Mouse (Mus musculus): ENCODE measurements around the gene Eif5a. TPM values are rescaled to one million over a fixed set of nuclear protein-coding genes. Genes with fewer than 3 reads are reported as not detected.
"Not testable (repeated sequence)": the region's sequence is repeated elsewhere in the genome, so short reads cannot be mapped to it uniquely, and the experiment has no call there.

Eif5a gene
- polyA plus RNA-seq, 1 experiment from 2014 or later = 1,451 TPM

DNA sequence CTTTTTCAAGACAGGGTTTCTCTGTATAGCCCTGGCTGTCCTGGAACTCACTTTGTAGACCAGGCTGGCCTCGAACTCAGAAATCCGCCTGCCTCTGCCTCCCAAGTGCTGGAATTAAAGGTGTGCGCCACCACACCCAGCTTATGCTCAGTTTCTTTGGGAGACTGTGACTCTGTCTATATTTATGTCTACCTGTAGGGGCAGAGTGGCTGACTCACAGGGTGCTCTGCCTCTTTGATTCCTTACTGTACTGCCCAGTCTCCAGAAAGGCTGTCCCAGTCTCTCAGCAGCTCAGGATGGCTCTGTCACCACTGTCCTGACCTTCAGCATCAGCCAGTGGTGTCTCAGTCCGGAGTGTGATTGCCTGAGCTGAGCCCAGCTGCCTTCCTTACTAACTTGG, 33.9 kb upstream of the Eif5a start:
- not testable (repeated sequence) for H3K9ac ChIP-seq; H3K4me2 ChIP-seq (replicated peaks); ATAC-seq (ENCODE audit: low FRiP score, low read depth); H3K4me1 ChIP-seq; H3K9me3 ChIP-seq; H3K36me3 ChIP-seq; H3K27me3 ChIP-seq (replicated peaks); H3K4me3 ChIP-seq; H3K27ac ChIP-seq
- 81% methylated on average over 4 of the region's 4 CpGs for WGBS

DNA sequence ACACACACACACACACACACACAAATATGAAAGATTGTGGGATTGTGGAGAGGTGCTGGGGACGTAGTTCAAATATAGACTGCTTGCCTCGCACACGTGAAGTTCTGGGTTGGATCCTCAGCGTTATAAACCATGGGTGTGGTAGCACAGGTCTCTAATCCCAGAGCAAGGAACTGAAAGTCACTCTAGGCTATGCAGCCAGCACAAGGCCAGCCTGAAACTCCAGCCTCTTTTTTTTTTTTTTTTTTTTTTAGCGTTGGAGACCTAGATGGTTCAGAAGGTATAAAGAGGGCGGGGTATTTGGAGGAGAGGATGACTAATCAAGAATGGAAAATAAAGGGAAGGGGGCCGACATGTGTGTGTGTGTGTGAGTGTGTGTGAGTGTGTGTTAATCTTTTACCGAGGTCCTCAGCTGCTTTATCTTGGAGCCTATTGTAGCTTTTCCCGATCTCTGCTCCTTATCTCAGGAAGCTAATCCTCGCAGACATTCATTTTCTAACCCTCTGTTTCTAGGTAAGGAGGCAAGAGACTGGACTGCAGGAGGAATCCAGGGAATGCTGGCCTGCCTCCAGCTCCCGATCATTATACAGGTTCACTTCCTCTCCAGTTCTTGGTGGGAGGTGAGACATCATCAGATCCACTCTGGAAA, 31.6 kb upstream of the Eif5a start:
- Histone ChIP-seq H3K9ac (no peak overlapping the region), H3K36me3 (no peaks in the 10 kb centered on the region), H3K4me2 (replicated peaks) (no peak overlapping the region), H3K4me1 (0 out of 2 replicates have a peak, but pooled peaks cover 2% of the 10 kb centered on the region), H3K27me3 (replicated peaks) (peaks cover 7% of the 10 kb centered on the region; the same call in 1 of the 2 replicates), H3K27ac (no peak overlapping the region), H3K4me3 (no peak overlapping the region), H3K9me3 (no peaks in the 10 kb centered on the region)
- ATAC-seq (ENCODE audit: low FRiP score, low read depth) = no peak
- WGBS = 75% methylated on average over 11 of the region's 11 CpGs

DNA sequence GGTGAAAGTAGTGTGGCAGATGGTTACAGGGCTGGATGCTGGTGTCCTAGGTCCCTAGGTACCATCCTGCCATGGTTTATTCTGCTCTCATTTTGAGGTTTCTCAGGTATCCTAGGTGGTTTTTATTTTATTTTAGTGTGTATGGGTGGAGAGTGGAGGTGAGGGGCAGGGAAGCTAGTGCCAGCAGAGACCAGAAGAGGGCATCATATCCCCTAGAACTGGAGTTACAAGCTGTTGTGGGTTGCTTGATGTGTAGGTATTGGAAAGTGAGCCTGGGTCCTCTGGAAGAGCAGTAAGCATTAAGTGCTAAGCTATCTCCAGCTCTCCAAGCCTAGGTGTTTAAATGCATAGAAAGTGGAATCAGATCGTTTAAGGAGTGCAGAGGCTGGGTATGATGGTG, 30.5 kb upstream of the Eif5a start:
- no peaks in the 10 kb centered on the region for H3K9me3 ChIP-seq
- no peak overlapping the region for H3K27ac ChIP-seq
- peaks cover 6% of the 10 kb centered on the region for H3K4me1 ChIP-seq
- WGBS = 43% methylated on average over 1 of the region's 1 CpGs
- peaks cover 7% of the 10 kb centered on the region; the same call in 1 of the 2 replicates for H3K27me3 ChIP-seq (replicated peaks)
- no peak overlapping the region for H3K4me2 ChIP-seq (replicated peaks)
- H3K4me3 ChIP-seq = no peak overlapping the region
- H3K9ac ChIP-seq = no peak overlapping the region
- ATAC-seq (ENCODE audit: low FRiP score, low read depth) = no peak
- no peaks in the 10 kb centered on the region for H3K36me3 ChIP-seq

DNA sequence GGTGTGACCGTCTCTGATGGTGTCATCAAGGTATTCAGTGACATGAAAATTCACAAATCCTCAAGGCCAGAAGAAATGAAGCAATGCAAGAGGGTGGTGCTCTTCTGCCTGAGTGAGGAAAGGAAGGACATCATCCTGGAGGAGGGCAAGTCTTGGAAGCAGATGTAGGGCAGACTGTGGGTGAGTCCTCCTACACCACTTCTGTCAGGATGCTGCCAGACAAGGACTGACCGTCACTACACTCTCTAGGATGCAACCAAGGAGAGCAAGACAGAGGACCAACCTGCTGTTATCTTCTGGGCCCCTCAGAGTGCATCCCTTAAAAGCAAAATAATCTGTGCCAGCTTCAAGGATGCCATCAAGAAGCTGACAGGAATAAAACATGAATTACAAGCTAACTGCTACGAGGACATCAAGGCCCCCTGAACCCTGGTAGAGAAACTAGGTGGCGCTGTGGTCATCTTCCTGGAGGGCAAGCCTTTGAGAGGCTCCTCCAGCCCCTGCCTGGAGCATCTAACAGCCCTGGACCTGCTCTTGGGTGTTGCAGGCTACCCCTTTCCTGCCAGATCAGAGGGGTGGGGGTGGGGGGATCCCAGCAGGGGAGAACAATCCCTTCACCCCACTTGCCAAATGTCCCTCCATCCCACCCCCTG, 29.2 kb upstream of the Eif5a start:
- Histone ChIP-seq H3K4me2 (replicated peaks) (no peak overlapping the region), H3K9me3 (no peaks in the 10 kb centered on the region), H3K27me3 (replicated peaks) (peaks cover 7% of the 10 kb centered on the region; the same call in 1 of the 2 replicates), H3K27ac (no peak overlapping the region), H3K4me3 (no peak overlapping the region), H3K9ac (no peak overlapping the region), H3K36me3 (no peaks in the 10 kb centered on the region), H3K4me1 (peaks cover 9% of the 10 kb centered on the region)
- WGBS = 47% methylated on average over 4 of the region's 4 CpGs
- no peak for ATAC-seq (ENCODE audit: low FRiP score, low read depth)

DNA sequence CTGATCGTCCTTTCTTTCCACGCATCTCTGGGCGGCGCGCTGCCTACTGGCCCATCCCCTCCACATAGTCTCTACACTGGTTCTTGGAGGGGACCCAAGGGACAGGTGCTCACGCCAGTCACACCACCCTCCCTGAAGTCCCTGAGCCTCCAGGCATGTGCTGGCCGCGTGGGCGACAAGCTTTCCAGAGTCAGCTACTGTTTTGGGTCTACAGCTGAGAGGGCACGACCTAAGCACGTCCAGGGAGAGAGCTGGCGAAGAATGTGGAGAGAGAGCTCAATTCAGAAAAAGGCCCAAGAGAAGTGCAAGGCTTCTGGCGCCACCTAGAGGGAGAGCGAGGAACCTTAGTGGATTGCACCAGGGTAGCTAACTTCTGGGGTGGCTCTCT, 27.0 kb upstream of the Eif5a start:
- WGBS = under 1% methylated on average over 14 of the region's 14 CpGs
- peak overlapping the region; percentile 41 for H3K4me3 ChIP-seq
- no peaks in the 10 kb centered on the region for H3K9me3 ChIP-seq
- 0 out of 2 replicates have a peak, but pooled peaks cover 5% of the 10 kb centered on the region for H3K27me3 ChIP-seq (replicated peaks)
- peak overlapping the region; percentile 62 for H3K4me2 ChIP-seq (replicated peaks)
- ATAC-seq (ENCODE audit: low FRiP score, low read depth) = peak; percentile 48
- peaks cover 13% of the 10 kb centered on the region; the same call in 1 of the 2 replicates for H3K36me3 ChIP-seq
- H3K9ac ChIP-seq = peak overlapping the region; percentile 30
- H3K4me1 ChIP-seq = peaks cover 9% of the 10 kb centered on the region
- no peak overlapping the region for H3K27ac ChIP-seq

DNA sequence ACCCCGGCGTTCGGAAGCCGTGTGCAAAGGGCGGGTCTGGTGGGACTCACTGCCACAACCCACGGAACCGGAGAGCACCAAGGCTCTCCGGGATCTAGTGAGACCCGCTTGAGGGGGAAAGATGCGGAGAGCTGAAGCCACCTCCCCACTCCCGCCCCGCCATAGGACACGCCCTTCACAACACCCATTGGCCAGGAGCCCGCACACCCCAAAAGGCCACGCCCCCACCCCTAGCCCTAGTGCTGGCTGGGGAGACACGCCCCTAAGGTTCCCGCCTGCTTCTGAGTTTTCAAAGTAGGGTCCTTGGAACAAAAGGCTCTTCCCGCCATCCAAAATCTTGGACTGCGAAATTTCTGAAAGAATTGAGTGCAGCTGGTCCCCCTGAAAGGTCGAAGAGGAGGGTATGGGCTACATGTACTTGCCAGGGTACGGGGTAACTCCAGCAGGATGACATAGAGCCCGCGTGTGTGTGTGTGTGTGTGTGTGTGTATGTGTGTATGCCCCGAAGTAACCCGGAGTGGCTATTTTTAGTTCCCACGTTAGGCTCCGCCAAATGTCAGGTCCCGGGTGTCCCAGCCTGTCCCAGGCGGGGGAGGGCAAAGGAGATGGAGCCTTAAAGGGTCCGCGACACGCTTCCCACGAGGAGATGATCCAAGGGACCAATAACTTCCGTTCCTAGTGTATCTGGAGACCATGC, 26.5 kb upstream of the Eif5a start, which contains the start of gene Slc2a4:
TSS of gene Slc2a4 (minus strand) at position 123 of the 697 bp plus-strand sequence.
- peak within 1 kb of the TSS; percentile 42; the same call in 1 of the 2 replicates for H3K27ac ChIP-seq
- peaks cover 9% of the 10 kb centered on the region for H3K4me1 ChIP-seq
- H3K4me3 ChIP-seq = peak within 1 kb of the TSS; percentile 41
- peak within 1 kb of the TSS; percentile 62 for H3K4me2 ChIP-seq (replicated peaks)
- no peaks in the 10 kb centered on the region for H3K9me3 ChIP-seq
- peaks cover 13% of the 10 kb centered on the region; the same call in 1 of the 2 replicates for H3K36me3 ChIP-seq
- peak within 1 kb of the TSS; percentile 55 for H3K9ac ChIP-seq
- under 1% methylated on average over 33 of the region's 34 CpGs for WGBS
- 0 out of 2 replicates have a peak, but pooled peaks cover 5% of the 10 kb centered on the region for H3K27me3 ChIP-seq (replicated peaks)
- peak; percentile 92 for ATAC-seq (ENCODE audit: low FRiP score, low read depth)

DNA sequence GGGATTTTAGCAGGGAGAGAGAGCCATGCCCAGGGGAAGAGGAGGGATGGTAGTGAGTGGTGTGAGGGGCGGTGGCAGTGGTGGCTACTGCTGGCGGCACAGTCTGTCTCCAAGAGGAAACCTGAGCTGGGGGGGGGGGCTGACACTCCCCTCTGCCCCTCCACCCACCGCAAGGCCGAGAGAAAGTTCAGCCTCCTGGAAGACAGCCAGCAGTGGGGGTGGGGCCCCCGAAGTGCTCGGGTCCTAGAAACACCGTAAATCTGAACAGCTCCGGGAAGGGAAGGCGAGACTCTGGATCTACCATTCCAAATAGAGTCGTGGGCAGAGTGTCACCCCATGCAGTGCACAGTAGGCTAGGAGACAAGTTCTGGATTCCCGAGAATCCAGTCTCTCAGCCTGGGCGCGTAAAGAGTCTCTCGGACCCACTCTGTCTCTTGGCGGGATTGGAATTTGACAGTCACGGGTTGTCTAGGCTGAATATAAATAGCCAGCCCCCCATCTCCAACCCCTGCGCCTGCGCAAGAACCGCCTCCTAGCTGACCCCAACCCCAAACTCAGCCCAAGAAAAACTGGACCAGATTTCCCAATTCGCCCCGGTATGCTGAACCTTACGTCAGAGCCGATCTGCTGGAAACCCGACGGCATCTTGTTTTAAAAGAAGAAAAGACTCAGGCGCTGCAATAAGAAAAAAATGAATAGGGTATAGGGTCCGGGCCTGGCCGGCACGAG, 25.7 kb upstream of the Eif5a start:
- Histone ChIP-seq H3K9me3 (no peaks in the 10 kb centered on the region), H3K36me3 (peaks cover 13% of the 10 kb centered on the region; the same call in 1 of the 2 replicates), H3K4me1 (peaks cover 9% of the 10 kb centered on the region), H3K27me3 (replicated peaks) (0 out of 2 replicates have a peak, but pooled peaks cover 5% of the 10 kb centered on the region), H3K27ac (peak overlapping the region; percentile 42; the same call in 1 of the 2 replicates), H3K9ac (peak overlapping the region; percentile 55), H3K4me2 (replicated peaks) (peak overlapping the region; percentile 62), H3K4me3 (peak overlapping the region; percentile 41)
- ATAC-seq (ENCODE audit: low FRiP score, low read depth) = peak; percentile 45
- 3% methylated on average over 29 of the region's 29 CpGs for WGBS

DNA sequence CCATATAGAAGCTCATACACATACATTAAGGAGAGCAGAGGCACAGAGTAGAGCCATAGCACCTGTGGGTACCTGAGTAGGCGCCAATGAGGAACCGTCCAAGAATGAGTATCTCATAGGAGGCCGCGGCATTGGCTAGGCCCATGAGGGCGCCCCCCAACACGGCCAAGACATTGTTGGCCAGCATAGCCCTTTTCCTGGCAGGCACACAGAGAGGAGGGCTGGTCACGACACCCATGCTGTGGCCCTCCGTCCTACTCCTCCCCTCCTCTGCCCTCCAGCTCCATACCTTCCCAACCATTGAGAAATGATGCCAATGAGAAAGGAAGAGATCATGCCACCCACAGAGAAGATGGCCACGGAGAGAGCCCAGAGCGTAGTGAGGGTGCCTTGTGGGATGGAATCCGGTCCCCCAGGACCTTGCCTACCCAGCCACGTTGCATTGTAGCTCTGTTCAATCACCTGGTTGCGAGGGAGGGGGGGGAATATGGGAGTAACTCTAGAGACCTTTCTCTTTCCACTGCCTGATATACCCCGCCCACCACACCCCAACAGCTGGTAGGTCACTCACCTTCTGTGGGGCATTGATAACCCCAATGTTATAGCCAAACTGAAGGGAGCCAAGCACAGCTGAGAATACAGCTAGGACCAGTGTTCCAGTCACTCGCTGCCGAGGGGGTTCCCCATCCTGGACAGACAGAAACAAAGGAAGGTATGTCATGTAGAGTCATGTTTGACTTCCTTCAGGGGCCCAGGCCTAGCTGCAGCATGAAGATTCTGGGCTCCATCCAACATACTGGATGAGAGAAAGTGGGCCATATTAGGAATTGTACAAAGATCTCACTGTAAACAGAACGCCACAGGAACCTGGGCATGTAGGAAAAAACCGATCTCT, 24.5 kb upstream of the Eif5a start:
- WGBS = 92% methylated on average over 18 of the region's 18 CpGs
- ATAC-seq (ENCODE audit: low FRiP score, low read depth) = no peak
- Histone ChIP-seq H3K9ac (no peak overlapping the region), H3K9me3 (no peaks in the 10 kb centered on the region), H3K4me2 (replicated peaks) (peak overlapping the region; percentile 62; the same call in 1 of the 2 replicates), H3K27ac (no peak overlapping the region), H3K36me3 (peaks cover 13% of the 10 kb centered on the region; the same call in 1 of the 2 replicates), H3K27me3 (replicated peaks) (0 out of 2 replicates have a peak, but pooled peaks cover 3% of the 10 kb centered on the region), H3K4me3 (no peak overlapping the region), H3K4me1 (peaks cover 9% of the 10 kb centered on the region)

DNA sequence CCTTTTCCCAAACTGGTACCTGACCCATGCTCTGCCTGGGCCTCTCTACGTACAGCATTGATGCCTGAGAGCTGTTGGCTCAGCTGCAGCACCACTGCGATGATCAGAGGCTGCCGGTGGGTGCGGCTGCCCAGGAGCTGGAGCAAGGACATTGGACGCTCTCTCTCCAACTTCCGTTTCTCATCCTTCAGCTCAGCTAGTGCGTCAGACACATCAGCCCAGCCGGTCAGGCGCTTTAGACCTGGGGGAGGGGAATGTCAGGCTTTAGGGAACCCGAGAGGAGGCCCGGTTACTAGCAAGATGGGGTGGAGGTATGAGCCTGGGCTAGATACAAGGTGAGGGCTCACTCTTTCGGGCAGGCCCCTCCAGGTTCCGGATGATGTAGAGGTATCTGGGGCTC, 23.5 kb upstream of the Eif5a start:
- no peak overlapping the region for H3K27ac ChIP-seq
- no peaks in the 10 kb centered on the region for H3K27me3 ChIP-seq (replicated peaks)
- no peak overlapping the region for H3K4me2 ChIP-seq (replicated peaks)
- peaks cover 9% of the 10 kb centered on the region for H3K4me1 ChIP-seq
- H3K9ac ChIP-seq = no peak overlapping the region
- no peak for ATAC-seq (ENCODE audit: low FRiP score, low read depth)
- WGBS = 87% methylated on average over 13 of the region's 13 CpGs
- no peaks in the 10 kb centered on the region for H3K9me3 ChIP-seq
- no peak overlapping the region for H3K4me3 ChIP-seq
- peaks cover 13% of the 10 kb centered on the region; the same call in 1 of the 2 replicates for H3K36me3 ChIP-seq

DNA sequence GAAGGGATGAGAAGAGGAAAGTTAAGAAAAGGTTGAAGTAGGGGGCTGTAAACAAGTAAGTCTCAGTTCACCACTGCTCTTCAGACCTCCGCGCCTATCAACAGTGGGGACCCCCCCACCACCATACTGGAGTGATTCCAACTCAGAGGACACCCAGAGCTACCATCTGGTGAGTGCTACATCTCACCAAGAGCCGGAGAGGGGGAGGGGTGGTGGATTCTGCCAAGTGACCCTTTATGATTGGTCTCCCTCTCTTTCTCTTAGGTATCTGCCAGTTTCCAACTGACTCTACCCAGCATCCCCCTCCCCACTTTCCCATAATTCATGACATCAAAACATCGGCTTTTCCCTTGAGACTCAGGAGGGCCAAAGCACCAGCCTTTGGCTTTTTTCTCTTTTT, 19.2 kb upstream of the Eif5a start:
- 70% methylated on average over 4 of the region's 4 CpGs for WGBS
- peaks cover 11% of the 10 kb centered on the region for H3K4me1 ChIP-seq
- peaks cover 33% of the 10 kb centered on the region for H3K27me3 ChIP-seq (replicated peaks)
- no peaks in the 10 kb centered on the region for H3K9me3 ChIP-seq
- no peak overlapping the region for H3K27ac ChIP-seq
- no peak overlapping the region for H3K9ac ChIP-seq
- H3K4me2 ChIP-seq (replicated peaks) = no peak overlapping the region
- peaks cover 13% of the 10 kb centered on the region; the same call in 1 of the 2 replicates for H3K36me3 ChIP-seq
- no peak overlapping the region for H3K4me3 ChIP-seq
- ATAC-seq (ENCODE audit: low FRiP score, low read depth) = no peak

DNA sequence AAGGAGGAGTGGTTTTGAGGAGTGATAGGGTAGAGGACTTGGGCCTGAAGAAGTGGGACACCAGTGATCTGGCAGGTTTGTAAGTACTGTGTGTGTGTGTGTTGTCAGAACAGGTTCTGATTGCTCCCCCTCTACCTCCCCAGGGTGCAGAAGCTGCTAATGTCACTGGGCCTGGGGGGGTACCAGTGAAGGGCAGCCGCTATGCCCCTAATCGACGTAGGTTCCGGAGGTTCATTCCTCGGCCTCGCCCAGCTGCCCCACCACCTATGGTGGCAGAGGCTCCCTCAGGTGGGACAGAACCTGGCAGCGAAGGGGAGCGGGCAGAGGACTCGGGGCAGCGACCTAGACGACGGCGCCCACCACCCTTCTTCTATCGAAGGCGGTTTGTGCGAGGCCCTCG, 18.0 kb upstream of the Eif5a start:
- no peaks in the 10 kb centered on the region for H3K9me3 ChIP-seq
- H3K4me2 ChIP-seq (replicated peaks) = no peak overlapping the region
- peaks cover 41% of the 10 kb centered on the region for H3K27me3 ChIP-seq (replicated peaks)
- no peak for ATAC-seq (ENCODE audit: low FRiP score, low read depth)
- no peak overlapping the region for H3K4me3 ChIP-seq
- no peak overlapping the region for H3K27ac ChIP-seq
- peaks cover 19% of the 10 kb centered on the region for H3K4me1 ChIP-seq
- peaks cover 7% of the 10 kb centered on the region; the same call in 1 of the 2 replicates for H3K36me3 ChIP-seq
- WGBS = 93% methylated on average over 17 of the region's 17 CpGs
- no peak overlapping the region for H3K9ac ChIP-seq

Measured in neural tube, embryonic 12.5 days (tissue).